Mouse (Mus musculus) E14TG2a.4 (cell line): ENCODE measurements around the gene Usp48.

ENCODE experiments used
- H3K27me3 ChIP-seq: 2 replicates; pipeline ENCODE4 v1.6.1; 2014; ENCODE audit warnings: low read length, control low read depth; ENCODE audit not compliant: insufficient read depth
- H3K36me3 ChIP-seq: 2 replicates; pipeline ENCODE4 v1.6.1; 2014; ENCODE audit warnings: low read length, control low read depth; ENCODE audit not compliant: insufficient read depth
- H3K4me1 ChIP-seq: replicated peaks from 2 replicates; pipeline ENCODE4 v1.6.1; 2014; ENCODE audit warnings: low read depth, low read length, control low read depth
- H3K4me3 ChIP-seq: replicated peaks from 2 replicates; pipeline ENCODE4 v1.5.1; 2014; ENCODE audit warnings: mild to moderate bottlenecking, low read length
- H3K9me3 ChIP-seq: 2 replicates; pipeline ENCODE4 v1.6.1; 2014; ENCODE audit warnings: low read length, control low read depth
- CTCF ChIP-seq: conservative IDR thresholded peaks from 2 replicates; pipeline ENCODE4 v1.5.1; 2014; ENCODE audit warnings: low read length
- NANOG ChIP-seq: IDR thresholded peaks from 2 replicates; pipeline ENCODE4 v1.6.1; 2014; ENCODE audit warnings: borderline replicate concordance, low read length, mixed read lengths
- POU5F1 ChIP-seq: IDR thresholded peaks from 2 replicates; pipeline ENCODE4 v1.6.1; 2014; ENCODE audit warnings: low read length, borderline replicate concordance

Gene Usp48

DNA sequence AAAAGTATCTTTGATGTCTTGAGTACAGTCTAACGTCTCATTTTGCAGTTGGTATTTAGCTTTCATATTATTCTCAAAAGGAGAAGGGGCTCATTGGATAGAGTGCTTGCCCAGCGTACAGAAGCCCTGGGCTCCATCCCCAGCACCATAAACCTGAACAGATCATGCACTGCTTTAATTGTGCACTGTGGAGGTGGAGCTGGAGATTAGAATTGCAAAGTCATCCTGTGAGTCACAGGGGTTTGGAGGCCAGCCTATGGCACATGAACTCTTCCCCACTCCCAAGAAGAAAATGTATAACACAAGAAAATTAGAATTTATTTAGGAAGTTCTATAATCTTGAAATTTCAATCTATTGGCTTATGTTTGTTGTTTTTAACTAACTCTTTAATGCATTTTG is 49.9 kb downstream of the Usp48 start:
- peaks cover 95% of the 10 kb centered on the region for H3K4me1 ChIP-seq
- H3K36me3 ChIP-seq = peaks cover 100% of the 10 kb centered on the region
- no peaks in the 10 kb centered on the region for H3K9me3 ChIP-seq
- TF ChIP-seq POU5F1 (no peak), NANOG (no peak), CTCF (no peak)
- no peak overlapping the region for H3K4me3 ChIP-seq
- no peaks in the 10 kb centered on the region for H3K27me3 ChIP-seq

DNA sequence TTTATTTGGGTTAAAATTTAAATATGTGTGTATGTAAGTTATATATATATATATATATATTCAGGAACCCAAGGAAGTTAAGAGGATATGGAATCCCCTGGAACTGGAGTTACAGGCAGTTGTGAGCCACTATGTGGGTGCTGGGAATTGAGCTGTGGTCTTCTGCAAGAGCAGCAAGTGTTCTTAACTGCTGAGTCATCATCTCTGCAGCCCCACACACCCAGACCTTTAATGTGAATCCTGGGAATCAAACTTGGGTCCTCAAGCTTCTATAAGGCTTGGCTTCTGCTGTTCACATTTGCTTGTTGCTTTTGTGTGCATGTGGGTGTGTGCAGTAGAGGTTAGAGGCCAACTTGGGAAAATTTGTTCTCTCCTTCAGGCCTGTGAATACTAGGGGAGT is 52.7 kb downstream of the Usp48 start:
- Histone ChIP-seq H3K9me3 (no peaks in the 10 kb centered on the region), H3K4me1 (peaks cover 91% of the 10 kb centered on the region), H3K4me3 (no peak overlapping the region), H3K27me3 (no peaks in the 10 kb centered on the region), H3K36me3 (peaks cover 100% of the 10 kb centered on the region)
- TF ChIP-seq NANOG = no peak

DNA sequence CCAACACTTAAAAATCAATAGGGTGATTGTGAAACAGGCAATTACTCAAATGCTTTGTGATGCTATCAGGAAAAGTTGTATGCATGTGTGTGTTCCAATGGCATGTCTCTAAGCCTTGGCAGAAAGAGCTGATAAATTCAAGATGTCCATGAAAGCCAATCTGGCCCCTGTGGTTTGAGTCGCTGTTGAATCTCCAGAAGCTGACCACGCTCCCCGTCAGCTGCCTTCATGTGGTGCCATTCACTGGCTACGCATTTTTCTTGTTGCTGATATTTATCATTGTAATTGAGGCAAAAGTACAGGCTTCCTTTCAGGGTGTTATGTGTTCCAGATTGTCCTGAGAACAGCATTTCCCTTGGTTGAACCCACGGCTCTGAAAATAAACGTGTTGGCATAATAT is 54.1 kb downstream of the Usp48 start:
- peaks cover 91% of the 10 kb centered on the region for H3K4me1 ChIP-seq
- H3K9me3 ChIP-seq = no peaks in the 10 kb centered on the region
- H3K36me3 ChIP-seq = peaks cover 100% of the 10 kb centered on the region
- no peak overlapping the region for H3K4me3 ChIP-seq
- H3K27me3 ChIP-seq = no peaks in the 10 kb centered on the region
- TF ChIP-seq POU5F1 (no peak), CTCF (no peak), NANOG (no peak)

GRCm38 (mm10) chr4:137648230-137648629 is 54.7 kb downstream of the Usp48 start:
- Histone ChIP-seq H3K4me3 (no peak overlapping the region), H3K36me3 (peaks cover 100% of the 10 kb centered on the region), H3K9me3 (no peaks in the 10 kb centered on the region), H3K4me1 (peaks cover 88% of the 10 kb centered on the region), H3K27me3 (no peaks in the 10 kb centered on the region)
- no peak for TF ChIP-seq POU5F1
- no peak for TF ChIP-seq NANOG
- TF ChIP-seq CTCF = no peak

DNA sequence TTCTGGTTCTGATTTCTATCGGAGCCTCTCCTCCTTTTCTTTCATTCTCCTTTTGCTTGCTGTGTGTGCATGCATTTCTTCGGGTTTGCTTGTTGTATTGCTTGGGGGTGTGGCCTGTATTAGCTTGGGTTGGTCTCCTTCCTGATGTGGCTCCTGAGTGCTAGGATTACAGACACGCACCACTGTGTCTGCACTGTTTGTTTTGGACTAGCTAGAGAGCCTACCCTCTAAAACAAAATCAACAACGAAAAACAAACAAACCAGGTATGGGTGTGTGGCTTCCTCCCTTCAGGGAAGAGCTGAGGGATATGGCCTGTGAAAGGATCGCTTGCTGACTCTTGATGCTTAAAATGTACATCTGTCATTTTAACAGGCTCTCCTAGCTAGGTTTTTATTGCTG is 57.4 kb downstream of the Usp48 start:
- Histone ChIP-seq H3K36me3 (peaks cover 100% of the 10 kb centered on the region), H3K4me1 (peaks cover 82% of the 10 kb centered on the region), H3K9me3 (no peaks in the 10 kb centered on the region), H3K4me3 (no peak overlapping the region), H3K27me3 (no peaks in the 10 kb centered on the region)
- no peak for TF ChIP-seq CTCF
- TF ChIP-seq NANOG = no peak
- no peak for TF ChIP-seq POU5F1

GRCm38 (mm10) chr4:137652835-137653346 is 59.3 kb downstream of the Usp48 start:
- H3K36me3 ChIP-seq = peaks cover 100% of the 10 kb centered on the region
- TF ChIP-seq CTCF (no peak), NANOG (no peak), POU5F1 (no peak)
- H3K9me3 ChIP-seq = no peaks in the 10 kb centered on the region

DNA sequence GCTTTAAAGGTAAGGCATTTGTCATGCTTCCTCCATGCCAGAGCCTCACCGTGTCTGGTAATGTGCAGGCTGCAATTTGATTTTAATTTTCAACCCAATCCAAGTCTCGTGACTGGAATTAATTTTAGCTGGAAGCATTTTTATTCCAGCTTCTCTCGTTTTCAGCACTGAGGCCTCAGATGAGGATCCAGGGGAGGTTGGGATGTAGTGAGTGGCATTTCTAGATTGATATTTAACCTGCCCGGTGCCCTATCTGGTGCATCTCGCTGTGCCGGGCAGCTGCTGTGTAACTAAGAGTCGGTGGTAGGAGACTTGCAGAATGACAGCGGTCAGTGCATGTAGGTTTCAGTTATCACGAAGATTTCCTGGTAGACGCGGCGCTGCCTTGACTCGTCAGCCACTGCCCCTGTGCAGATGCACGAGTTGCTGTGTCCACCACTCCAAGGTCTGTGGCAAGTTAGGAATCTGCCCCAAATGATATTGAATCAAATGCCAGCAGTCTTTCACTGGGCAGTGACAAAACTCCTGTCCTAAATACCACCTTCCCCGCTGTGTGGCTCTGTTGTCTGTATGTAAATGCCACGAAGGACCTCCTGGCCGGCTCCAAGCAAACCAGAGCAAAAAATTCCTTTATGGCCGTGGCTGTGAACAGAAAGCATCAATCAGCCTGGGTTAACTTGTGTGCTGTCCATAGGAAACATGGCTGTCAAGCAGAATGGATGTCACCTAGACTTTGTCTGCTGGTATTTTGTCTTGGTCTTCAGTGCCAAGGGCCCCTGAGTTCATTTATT is 61.9 kb downstream of the Usp48 start:
- Histone ChIP-seq H3K27me3 (no peaks in the 10 kb centered on the region), H3K9me3 (no peaks in the 10 kb centered on the region), H3K4me1 (peaks cover 92% of the 10 kb centered on the region), H3K4me3 (no peak overlapping the region), H3K36me3 (peaks cover 90% of the 10 kb centered on the region)
- no peak for TF ChIP-seq NANOG
- no peak for TF ChIP-seq POU5F1
- TF ChIP-seq CTCF = no peak

More at GRCm38 (mm10) chr4:137652835-137653346, 59.3 kb downstream of the Usp48 start:
- Histone ChIP-seq H3K4me3 (no peak overlapping the region), H3K4me1 (peaks cover 86% of the 10 kb centered on the region), H3K27me3 (no peaks in the 10 kb centered on the region)

DNA sequence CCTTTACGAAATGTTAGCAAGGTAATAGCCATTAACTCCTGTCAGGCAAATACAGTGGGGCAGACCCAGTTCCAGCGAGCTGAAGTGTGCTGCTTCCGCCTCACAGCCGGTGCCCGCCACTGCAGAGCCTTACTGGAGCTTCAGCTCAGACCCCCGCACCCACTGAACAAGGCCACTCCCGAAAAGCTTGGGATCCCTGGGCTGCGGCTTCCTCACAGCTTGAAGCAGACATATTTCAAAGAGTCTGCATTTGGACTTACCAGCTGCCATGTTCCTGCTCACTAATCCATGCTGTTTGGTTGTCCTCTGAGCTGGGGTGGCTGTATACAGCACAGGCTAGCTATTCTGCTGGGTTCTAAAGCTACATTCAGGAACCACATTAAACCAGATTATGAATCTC is 64.1 kb downstream of the Usp48 start:
- TF ChIP-seq POU5F1 = no peak
- no peak for TF ChIP-seq CTCF
- TF ChIP-seq NANOG = no peak
- no peaks in the 10 kb centered on the region for H3K9me3 ChIP-seq
- no peak overlapping the region; the same call in 1 of the 2 replicates for H3K4me3 ChIP-seq
- H3K27me3 ChIP-seq = peaks cover 2% of the 10 kb centered on the region; the same call in 1 of the 2 replicates
- peaks cover 74% of the 10 kb centered on the region for H3K36me3 ChIP-seq
- H3K4me1 ChIP-seq = peaks cover 86% of the 10 kb centered on the region
